Mouse (Mus musculus) lung, adult 2 months (tissue): ENCODE results near the gene Pogk. TPM values are rescaled to one million over a fixed set of nuclear protein-coding genes. Genes with fewer than 3 reads are reported as not detected.

Experiments used
- DNase-seq: peaks from one replicate; pipeline ENCODE4 v3.0.0; 2022
- H3K4me1 ChIP-seq: fragments of 200-500 bp; 2 replicates; pipeline ENCODE4 v1.6.1; 2011; ENCODE audit warnings: low read length; ENCODE audit not compliant: control insufficient read depth, insufficient read depth
- H3K4me3 ChIP-seq: fragments of 200-500 bp; replicated peaks from 2 replicates; pipeline ENCODE3; 2011; ENCODE audit warnings: low read depth, mild to moderate bottlenecking, control low read depth, low read length; ENCODE audit errors: extremely low read depth
- CTCF ChIP-seq: fragments of 200-500 bp; IDR thresholded peaks from 2 replicates; pipeline ENCODE4 v1.5.1; 2011; ENCODE audit warnings: mild to moderate bottlenecking, low read length, control low read depth; ENCODE audit not compliant: insufficient read depth
- POLR2A ChIP-seq: fragments of 200-500 bp; IDR thresholded peaks from 2 replicates; pipeline ENCODE4 v1.6.1; 2011; ENCODE audit warnings: low read depth, mild to moderate bottlenecking, control low read depth, low read length, borderline replicate concordance; ENCODE audit errors: extremely low read depth
- WGBS: fragments of 180-500 bp; shearing (Covaris S2); methylation state at CpG from one replicate; pipeline ENCODE4 v1.1.7; 2018; 5-methylcytosine and 5-hydroxymethylcytosine counted together
- polyA plus RNA-seq: library from polyadenylated mRNA; depleted of rRNA; stranded (reverse); fragments of >200 nt; gene quantifications from 2 replicates; pipeline ENCODE4 v1.2.3, GENCODE M21; 2012

Pogk gene
- polyA plus RNA-seq, 1 experiment: 6.3 TPM

DNA sequence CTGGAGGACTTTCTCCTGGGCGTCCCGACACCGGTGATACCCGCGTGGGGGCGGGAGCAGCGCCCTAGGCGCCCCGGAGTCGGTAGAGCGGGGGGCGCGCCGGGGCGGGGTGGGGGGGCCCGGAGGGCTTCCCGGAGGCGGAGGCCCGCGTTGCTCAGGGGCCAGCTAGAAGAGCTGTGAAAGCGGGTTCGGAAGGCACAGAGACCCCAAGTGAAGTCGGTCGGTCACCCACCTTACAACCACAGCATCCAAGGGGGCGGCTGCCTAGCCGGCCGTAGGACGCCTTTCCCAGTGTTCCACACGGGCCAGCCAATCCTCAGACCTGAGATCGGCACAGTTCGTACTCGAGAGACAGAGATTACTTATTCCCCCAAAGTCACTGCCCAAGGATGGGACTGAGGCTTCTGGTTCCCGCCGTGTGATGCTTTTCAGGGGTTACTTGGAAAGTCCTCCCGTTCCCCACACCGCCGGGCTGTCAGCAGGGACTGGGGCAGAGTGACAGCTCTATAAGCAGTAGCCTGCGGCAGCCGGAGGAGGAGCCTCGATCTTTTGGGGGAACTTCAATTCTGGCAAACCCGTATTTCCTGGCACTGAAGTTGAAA, 29.9 kb downstream of the Pogk start:
- peak overlapping the region; percentile 81 for H3K4me3 ChIP-seq
- peaks cover 2% of the 10 kb centered on the region; the same call in 1 of the 2 replicates for H3K4me1 ChIP-seq
- WGBS: 1% methylated on average over 40 of the region's 41 CpGs
- peak; percentile 68 for DNase-seq
- no peak for TF ChIP-seq CTCF
- TF ChIP-seq POLR2A: peak; percentile 24; the same call in 1 of the 2 replicates

DNA sequence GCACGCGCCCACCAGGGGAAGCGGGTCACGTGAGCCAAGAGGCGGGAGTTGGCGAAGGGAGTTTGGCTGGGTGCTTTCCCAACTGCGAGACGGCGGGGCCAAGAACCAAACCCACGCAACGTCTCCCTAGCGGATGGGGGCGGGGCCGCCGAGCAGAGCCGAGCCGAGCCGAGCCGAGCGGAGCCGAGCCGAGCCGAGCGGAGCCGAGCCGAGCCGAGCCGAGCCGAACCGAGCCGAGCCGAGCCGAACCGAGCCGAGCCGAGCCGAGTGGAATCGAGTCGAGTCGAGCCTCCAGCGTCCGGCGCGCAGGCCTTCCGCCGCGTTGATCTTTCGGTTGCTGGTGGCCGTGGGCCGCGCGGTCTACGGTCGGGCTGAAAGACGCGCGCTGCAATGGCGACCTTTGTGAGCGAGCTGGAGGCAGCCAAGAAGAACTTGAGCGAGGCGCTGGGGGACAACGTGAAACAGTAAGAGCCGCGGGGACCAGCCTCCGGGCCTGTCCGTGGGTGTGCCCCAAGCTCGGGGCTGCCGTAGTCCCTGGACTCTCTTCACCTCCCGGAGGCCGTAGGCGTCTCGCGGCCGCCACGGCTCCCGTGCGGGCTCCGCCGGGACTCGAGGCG, 30.5 kb downstream of the Pogk start, which contains the start of gene Tada1:
Gene Tada1 (plus strand): TSS at position 85 of the 617 bp plus-strand sequence.
- TF ChIP-seq POLR2A (peak; percentile 65; the same call in 1 of the 2 replicates), CTCF (no peak)
- peak; percentile 92 for DNase-seq
- Histone ChIP-seq H3K4me3 (peak within 1 kb of the TSS; percentile 81), H3K4me1 (peaks cover 2% of the 10 kb centered on the region; the same call in 1 of the 2 replicates)
- WGBS: under 1% methylated on average over 80 of the region's 81 CpGs

DNA sequence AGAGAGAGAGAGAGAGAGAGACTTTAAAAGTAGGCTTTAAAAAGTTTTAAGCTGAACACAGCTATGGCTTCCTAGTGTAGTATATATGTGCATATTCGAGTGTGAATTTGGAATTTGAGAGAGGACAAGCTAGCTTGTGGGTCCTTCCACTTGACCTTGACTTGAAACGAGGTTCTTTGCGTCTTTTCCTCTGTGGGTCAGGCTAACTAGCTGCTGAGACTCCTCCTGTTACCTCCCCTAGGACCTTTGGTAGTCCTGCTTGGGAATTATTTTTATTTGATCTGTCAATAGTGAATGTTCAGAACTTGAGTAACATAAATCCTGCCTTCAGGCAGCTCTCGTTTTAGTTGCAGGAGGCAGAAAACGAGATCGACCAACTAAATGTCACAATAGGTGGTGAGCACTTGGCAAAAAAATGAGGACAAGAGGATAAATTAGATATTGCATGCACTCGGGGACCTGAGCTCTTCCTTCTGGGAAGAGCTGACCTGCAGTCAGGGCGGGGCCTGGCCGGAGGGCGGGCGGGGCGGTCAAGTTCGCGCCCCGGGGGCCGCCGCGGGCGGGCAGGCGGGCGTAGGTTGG, 31.1 kb downstream of the Pogk start:
- WGBS: 4% methylated on average over 21 of the region's 21 CpGs
- no peak for DNase-seq
- peak overlapping the region; percentile 55 for H3K4me3 ChIP-seq
- TF ChIP-seq POLR2A (no peak), CTCF (no peak)
- H3K4me1 ChIP-seq: peaks cover 2% of the 10 kb centered on the region; the same call in 1 of the 2 replicates

DNA sequence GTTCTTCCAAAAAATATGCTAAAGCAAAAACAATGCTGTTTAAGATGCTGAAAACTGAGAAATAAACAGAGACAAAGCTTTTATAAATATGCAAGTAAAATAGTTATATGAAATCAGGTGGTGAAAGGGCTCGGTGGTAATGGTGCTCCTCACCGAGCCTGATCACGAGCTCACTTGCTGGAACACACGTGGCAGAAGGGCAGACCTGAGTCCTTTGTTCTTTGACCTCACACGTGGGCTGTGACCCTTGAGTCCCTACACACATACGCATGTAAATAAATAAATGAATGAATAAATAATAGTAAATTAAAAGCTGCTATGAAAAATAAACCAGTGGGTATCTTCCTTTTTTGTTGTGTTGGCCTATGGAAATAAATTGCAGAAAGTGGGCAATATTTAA, 32.5 kb downstream of the Pogk start:
- no peak for DNase-seq
- Histone ChIP-seq H3K4me1 (peaks cover 2% of the 10 kb centered on the region; the same call in 1 of the 2 replicates), H3K4me3 (no peak overlapping the region)
- 81% methylated on average over 6 of the region's 6 CpGs for whole genome bisulfite sequencing
- TF ChIP-seq CTCF (no peak), POLR2A (no peak)

DNA sequence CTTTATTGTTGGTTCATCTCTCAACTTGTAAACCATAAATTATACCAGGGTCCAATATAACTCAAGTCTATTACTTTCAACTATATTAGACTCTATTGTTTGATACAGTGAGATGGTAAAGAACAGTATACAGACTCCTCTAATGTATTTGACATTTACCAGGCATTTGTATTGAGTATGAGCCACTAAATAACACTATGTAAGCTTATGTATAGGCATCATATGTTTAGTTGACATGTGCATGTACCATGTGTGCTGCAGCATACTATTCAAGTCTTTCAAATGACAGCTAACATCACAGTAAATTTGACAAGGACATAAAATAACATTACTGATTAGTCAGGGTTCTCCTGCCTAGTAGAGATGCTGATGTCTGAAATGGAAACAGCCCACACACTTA, 46.5 kb downstream of the Pogk start:
- DNase-seq: no peak
- Histone ChIP-seq H3K4me1 (no peaks in the 10 kb centered on the region), H3K4me3 (no peak overlapping the region)
- TF ChIP-seq CTCF (no peak), POLR2A (no peak)

DNA sequence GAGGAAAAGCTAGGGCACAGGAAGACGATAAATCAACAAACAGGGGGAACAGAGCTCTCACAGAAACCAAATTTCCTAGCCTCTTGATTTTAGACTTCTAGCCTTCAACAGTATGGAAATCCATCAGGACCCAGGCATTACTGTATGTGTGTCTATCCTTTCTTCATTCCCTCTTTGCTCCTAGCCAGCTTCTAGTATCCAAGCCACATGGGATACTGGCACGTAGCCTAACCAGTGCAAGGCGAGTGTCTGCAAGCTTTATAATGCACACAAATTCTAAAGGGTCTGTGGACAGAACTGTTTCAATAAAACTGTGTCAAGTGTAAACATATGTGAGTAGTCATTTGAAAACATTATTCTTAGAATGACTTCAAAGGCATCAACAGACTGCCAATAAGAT, 47.0 kb downstream of the Pogk start:
- no peak overlapping the region for H3K4me3 ChIP-seq
- DNase-seq: no peak
- 53% methylated on average over 3 of the region's 3 CpGs for WGBS
- H3K4me1 ChIP-seq: no peaks in the 10 kb centered on the region
- TF ChIP-seq POLR2A (no peak), CTCF (no peak)

DNA sequence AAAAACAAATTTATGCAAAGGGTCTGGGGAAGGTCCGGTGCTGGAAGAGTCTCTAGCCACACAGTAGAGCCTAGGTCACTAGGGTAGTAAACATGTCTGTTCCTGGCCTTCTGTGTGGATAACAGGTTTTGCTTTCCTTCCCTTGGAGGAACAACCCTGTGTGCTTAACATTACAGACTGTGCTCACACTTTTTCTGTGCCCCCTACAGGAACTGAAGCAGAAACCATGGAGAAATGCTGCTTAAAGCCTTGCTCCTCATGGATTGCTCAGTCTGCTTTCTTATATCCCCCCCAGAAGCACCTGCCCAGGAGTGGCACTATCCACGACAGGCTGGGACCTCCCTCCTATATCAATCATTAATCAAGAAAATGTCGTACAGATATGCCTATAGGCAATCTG, 47.8 kb downstream of the Pogk start:
- whole genome bisulfite sequencing: 54% methylated on average over 3 of the region's 3 CpGs

DNA sequence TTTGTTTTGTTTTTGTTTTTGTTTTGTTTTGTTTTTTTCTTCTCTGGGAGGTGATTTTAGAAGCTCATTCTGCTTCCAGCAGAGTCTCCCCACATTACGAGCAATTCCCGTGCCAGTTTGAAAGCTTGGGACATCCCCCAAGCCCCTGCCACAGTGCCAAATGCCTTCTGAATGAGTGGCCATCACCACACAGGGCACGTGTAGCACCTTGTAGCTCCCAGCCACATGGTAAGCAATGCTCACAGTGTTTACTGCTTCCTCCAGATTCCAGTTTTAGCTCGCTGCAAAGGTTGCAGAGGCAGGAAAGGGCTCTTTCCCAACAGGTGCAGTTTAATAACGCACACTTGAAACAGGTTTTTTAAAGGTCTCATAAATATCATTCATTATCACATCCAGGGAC, 48.8 kb downstream of the Pogk start:
- H3K4me1 ChIP-seq: no peaks in the 10 kb centered on the region
- WGBS: 72% methylated on average over 5 of the region's 5 CpGs
- H3K4me3 ChIP-seq: no peak overlapping the region
- no peak for TF ChIP-seq CTCF
- no peak for TF ChIP-seq POLR2A
- no peak for DNase-seq

More for the DNA sequence above, 47.8 kb downstream of the Pogk start:
- no peak for DNase-seq
- H3K4me1 ChIP-seq: no peaks in the 10 kb centered on the region
- no peak overlapping the region for H3K4me3 ChIP-seq
- TF ChIP-seq POLR2A (no peak), CTCF (no peak)

DNA sequence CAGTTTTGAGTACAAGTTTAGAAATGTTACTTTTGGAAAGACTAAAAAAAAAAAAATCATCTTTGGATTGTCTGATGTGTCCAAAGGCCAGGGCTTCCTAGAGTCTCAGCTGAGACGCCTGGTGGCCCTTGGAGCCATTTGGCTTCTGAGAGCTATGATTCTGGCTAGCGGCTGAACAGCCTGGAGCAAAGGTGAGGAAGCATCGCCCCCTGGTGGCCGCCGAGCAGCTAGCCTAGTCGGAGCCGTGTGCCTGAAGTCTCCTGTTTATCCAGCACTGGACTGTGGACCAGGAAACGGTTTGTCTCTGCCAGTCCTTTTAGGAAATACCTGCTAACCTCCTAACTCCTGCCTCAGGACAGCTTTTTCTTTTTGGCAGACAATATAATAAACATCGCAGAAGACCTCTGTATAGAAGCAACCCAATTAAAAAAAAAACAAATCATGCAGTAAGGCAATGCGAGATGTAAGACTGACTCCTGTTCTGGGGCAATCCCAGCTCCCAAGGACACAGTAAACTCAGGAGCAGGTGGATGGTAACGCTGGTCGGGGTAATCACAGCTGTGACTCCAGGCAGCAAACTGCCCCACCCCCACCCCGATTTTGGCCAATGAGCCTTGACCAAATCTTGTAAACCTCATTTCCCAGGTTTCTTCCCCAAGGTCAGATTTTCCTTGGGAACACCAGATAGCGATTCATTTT, 49.4 kb downstream of the Pogk start:
- DNase-seq: peak; percentile 84
- Histone ChIP-seq H3K4me3 (no peak overlapping the region), H3K4me1 (no peaks in the 10 kb centered on the region)
- peak; percentile 82 for TF ChIP-seq CTCF
- TF ChIP-seq POLR2A: no peak
- 20% methylated on average over 14 of the region's 14 CpGs for WGBS

DNA sequence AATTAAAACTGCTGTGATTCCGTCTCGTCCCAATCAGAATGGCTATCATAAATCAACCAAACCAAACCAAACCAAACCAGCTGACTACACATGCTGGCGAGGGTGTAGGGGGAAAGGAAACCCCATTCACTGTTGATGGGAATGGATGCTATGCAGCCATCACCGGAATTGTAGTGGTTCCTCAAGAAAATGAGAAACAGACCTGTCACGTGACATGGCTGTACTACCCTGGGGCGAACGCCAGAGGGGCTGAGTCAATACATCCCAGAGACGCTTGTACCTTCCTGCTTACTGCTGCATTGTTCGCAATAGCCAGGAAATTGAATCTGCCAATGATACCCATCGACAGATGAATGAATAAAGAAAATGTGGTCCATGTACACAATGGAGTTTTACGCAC, 59.9 kb downstream of the Pogk start:
- Histone ChIP-seq H3K4me1 (no peaks in the 10 kb centered on the region), H3K4me3 (no peak overlapping the region)
- no peak for DNase-seq
- TF ChIP-seq CTCF (no peak), POLR2A (no peak)
- 76% methylated on average over 11 of the region's 11 CpGs for WGBS
